Mouse (Mus musculus): ENCODE data around the gene Fntb.

Fntb gene

DNA sequence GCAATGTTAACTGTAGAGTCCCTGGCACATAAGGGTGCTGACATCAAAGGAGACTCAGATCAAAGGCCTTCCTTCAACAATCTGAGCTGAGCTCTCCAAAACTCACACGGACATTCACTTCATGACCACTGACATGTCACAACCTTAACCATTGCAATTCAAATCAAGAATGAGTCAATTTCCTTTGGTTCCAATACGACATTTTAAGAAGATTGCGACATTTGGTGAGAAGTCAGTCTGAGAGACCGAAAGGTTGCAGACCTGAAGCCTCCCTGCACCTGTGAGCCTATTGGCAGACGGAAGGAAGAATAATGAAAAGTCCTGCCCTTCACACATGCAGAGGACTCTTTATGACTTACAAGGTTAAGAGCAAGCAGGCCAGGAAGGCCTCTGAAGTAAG, 184.9 kb downstream of the Fntb start:
- in situ Hi-C loops (cut with MboI, MseI): loop anchor here (25.0 kb wide), 1 partner anchor 1912 kb away; the partner anchor contains the start of genes Atp6v1d and Eif2s1

DNA sequence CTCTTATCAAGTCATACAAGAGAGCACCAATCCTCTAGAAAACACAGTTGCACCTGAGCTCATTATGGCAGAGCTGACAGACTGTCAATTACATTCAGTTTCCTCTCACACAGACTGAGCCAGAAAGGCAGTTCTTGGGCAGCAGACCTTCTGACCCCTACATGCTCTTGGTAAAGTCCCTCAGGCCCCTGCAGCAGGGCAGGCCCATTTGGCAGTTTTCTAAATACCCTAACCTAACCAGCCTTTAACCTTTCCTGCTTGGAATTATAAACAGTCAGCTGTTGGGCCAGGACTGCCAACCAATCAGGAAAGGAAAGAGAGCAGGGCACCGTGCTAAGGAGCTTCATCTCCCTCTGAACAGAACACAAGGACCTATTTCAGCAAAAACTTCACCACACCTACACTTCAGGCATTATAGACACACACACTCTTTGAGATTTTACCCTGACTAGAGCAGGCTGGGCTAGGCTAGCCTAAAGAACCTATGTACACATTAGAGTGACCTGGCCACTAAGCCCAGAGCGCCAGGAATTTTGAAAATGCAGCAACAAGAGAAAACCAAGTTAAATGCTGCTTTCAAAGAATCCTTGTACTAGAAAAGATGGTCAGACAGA, 188.5 kb downstream of the Fntb start:
- in situ Hi-C loops (cut with MboI, MseI): loop anchor here (25.0 kb wide), 1 partner anchor 1908 kb away; the partner anchor contains the start of genes Atp6v1d and Eif2s1

DNA sequence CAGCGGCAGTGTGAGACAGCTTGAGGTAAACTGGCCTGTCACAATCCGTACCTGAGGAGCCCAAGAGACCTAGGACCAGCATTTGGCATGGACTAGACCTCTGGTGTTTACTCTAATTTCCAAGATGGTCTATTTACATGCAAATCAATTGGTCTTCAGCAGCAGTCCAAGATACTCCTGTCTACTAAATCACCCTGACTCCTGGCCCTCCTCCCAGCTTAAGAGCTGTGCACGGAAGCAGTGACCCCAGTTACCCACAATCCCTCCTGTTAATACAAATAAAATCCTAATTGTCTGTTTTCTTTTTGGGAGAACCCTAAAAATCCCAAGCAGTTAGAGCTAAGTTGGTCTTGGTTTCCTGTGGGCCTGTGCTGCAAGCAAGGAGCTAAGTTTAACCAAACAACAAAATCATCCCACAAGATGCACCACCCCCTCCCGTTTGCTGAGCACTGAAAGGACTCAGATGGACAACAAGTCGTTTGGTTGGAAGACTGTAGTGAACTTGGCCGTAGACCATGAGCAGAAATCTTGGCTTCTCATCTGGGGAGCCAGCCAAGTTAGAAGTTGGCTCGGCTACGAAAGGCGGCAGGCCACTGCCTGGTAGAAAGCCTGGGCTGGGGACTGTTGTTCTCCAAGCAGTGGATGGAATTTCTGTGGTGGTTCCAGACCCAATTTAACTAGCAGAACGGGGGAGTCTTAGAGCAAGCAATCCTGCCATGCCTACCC, 189.5 kb downstream of the Fntb start:
- in situ Hi-C loops (cut with MboI, MseI): loop anchor here (25.0 kb wide), 1 partner anchor 1907 kb away; the partner anchor contains the start of genes Atp6v1d and Eif2s1

DNA sequence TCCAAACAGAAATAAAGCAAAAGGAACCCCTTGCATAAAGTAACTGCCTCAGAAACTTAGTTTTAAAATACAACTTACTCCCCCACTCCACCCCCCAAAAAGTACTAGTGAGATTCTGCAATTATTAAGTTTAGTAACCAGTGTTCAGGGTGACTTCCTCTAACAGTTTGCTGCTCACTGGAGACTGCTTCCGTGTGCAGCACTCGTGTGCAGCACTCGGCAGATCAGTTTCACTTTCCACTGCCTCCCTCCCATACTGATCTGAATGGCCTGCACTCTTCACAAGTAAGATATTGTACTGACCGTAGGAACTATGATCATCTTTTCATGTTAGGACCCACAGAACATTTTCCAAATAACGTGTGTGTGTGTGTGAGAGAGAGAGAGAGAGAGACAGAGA, 192.3 kb downstream of the Fntb start:
- in situ Hi-C loops (cut with MboI, MseI): loop anchor here (25.0 kb wide), 1 partner anchor 1905 kb away; the partner anchor contains the start of genes Atp6v1d and Eif2s1

DNA sequence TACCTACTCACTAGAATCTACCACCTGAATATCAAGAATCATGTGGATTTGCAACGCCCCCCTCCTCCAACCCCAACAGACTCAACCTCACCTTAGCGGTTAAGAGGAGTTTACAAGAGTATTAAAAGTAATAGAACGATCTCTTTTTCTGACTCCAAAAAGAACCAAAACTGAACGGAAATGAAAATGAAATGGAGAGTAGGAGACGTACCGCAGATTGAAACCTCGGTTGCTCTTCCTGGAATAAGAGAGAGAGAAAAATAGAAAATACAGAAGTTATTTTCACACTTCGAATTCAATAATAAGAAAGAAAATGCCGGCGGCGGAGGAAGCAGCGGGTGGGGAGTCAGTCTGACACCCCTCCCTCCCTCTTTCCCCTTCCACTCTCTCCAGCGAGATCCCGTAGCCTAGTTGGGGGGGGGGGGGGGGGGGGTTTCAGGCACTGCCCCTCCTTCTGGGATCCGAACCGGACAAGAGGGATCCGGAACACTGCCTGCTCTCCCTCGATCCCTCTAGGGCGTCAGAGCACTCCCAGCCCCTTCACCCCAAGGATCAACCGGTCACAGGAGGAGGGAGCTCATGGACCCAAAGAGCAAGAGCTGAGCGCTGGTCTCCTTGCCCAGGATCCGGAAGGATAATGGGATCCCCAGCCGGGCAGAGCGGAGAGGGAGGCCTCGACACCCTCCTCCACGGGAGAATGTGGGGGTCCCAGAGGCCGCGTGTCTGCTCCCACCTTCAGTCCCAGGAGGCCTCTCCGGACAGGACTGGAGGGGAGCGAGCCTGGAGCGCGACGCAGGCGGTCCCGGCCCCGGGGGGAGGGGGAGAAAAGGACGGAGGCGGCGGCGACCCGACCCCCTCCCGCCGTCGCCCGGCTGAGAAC, 195.9 kb downstream of the Fntb start:
- in situ Hi-C loops (cut with MboI, MseI): loop anchor here (5.0 to 25.0 kb wide), 2 partner anchors 124 to 1901 kb away; partner anchors contain the start of genes Atp6v1d and Eif2s1

DNA sequence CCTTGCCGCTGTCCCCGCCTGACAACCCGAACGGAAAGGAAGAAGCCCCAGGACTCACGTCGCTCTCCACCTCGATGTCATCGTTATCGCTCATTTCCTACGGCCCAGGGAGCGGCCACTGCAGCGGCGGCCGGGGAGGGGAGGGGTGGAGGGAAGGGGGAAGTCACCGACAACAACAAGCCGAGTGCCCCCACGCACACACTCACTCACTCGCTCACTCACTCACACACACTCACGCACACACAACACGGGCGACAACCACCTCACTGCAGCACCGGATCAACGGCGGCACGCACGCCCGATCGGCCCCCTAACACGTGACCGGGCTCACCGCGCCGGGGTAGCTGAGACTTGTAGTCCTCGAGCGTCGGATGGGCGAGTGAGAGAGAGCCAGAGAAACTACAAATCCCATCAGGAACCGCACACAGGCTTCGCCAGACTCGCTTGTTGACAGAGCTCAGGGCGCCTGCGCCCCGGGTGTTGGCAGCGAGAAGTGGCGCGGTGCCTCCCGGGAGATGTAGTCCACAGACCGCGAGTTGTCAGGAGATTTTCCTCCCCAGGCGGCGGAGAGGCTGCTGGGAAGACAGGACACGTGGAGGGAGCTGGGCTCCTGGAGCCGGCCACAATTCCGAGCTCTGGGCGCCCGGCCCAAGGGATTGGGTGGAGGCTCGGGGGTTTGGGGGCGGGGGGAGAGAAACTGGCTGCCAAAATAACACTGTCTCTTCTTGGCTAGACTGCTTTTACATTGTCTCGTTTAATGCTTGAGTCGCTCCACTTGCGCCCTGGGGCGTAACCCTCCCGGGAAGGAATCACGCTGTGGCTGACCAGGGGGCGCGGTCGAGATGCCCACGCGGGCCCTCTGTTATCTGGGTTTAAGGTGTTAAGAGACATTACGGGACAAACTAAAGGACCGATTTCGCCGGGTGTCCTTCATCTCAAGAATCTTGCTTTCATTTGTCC, 196.8 kb downstream of the Fntb start, which contains the start of gene Max:
Max (minus strand) TSS at position 270 of the 960 bp plus-strand sequence.
- in situ Hi-C loops (cut with MboI, MseI): loop anchor here (5.0 to 25.0 kb wide), 2 partner anchors 125 to 1900 kb away; partner anchors contain the start of genes Atp6v1d and Eif2s1

DNA sequence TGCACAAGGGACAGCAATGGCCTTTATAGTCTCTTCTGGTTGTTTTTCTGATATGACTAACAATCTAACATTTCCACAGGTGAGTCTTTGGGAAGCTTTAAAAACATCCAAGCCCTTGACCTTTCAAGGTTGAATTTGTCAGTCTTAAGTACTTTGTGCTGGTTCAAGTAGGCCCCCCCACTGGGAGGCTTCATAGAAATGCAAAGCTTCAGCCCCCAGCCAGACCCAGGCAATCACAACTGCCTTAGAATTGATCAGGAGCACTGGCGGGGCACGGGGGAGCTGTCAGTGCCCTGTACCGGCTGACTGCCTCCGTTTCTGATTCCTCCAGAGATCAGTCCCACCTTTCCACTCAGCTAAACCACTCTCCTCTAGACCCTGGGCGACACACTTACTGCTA, 199.7 kb downstream of the Fntb start:
- in situ Hi-C loops (cut with MboI, MseI): loop anchor here (25.0 kb wide), 1 partner anchor 1897 kb away; the partner anchor contains the start of genes Atp6v1d and Eif2s1

DNA sequence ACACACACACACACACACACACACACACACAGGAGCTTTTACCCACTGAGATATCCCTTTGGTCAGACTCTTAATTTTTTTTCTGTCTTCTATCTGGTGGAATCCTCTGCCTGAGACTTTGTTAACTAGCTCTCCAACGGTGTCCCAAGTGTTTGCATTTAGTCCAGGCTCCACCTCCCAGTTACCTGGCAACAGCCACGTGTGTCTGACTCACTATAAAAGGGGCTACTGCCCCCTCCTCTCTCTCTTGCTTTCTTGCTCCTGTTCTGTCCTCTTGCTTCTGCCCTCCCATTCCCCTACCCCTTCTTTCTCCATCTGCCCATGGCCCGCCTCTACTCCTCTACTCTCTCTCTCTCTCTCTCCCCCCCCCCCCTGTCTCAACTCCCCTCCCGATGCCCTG, 200.5 kb downstream of the Fntb start:
- in situ Hi-C loops (cut with MboI, MseI): loop anchor here (25.0 kb wide), 1 partner anchor 1896 kb away; the partner anchor contains the start of genes Atp6v1d and Eif2s1

Data from T-helper 2 cell (primary cell).